Mouse (Mus musculus): ENCODE measurements around the gene Snx1. TPM values are rescaled to one million over a fixed set of nuclear protein-coding genes. Genes with fewer than 3 reads are reported as not detected.

Gene Snx1
- polyA plus RNA-seq, 1 experiment = 98.1 TPM

DNA sequence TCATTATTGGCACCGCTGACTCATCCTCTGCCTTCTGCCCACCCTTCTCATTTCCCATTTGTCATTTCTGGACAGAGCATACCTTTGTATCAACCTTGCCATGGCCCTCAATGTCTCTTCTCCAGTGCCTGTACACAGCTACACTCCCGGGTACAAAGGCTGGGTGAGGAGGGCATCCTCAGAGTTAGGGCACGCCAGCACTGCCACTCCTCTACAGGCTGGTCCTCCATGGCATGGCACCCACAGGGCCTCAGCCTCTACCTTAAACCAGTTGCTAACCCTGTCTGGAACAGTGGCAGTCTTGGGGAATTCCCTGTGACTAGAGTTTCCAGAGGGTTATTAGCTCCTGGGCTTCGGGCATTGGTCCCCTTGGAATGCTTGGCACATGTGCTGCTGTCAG lies 87.8 kb downstream of the Snx1 start:
- no peak overlapping the region for H3K27ac ChIP-seq (ENCODE audit: control insufficient read depth, insufficient read depth, low read depth, low read length)
- peaks cover 1% of the 10 kb centered on the region; the same call in 1 of the 2 replicates for H3K36me3 ChIP-seq (ENCODE audit: control insufficient read depth, insufficient read depth, low read length)
- H3K27me3 ChIP-seq (ENCODE audit: control insufficient read depth, insufficient read depth, low read length) = no peaks in the 10 kb centered on the region
- H3K4me1 ChIP-seq (ENCODE audit: control insufficient read depth, insufficient read depth, low read length) = no peaks in the 10 kb centered on the region
- no peak overlapping the region for H3K4me3 ChIP-seq (ENCODE audit: control insufficient read depth, low read depth, low read length)
- TF ChIP-seq POLR2A (IDR thresholded peaks at IDR 0.05; ENCODE audit: control insufficient read depth, low read depth, low read length) (no peak), CTCF (IDR thresholded peaks at IDR 0.05; ENCODE audit: control insufficient read depth, insufficient read depth, insufficient replicate concordance, low read depth, low read length) (no peak)

Other genes starting within 250 kb of the Snx1 start
- gene Pclaf, start 236.3 kb downstream of the Snx1 start, polyA plus RNA-seq (2012; rRNA removed) = 0.56 and 0.63 TPM in 2 replicates
- gene Trip4, start 217.8 kb downstream of the Snx1 start, polyA plus RNA-seq (2012; rRNA removed) = 80.9 and 83.4 TPM in 2 replicates
- 17.5 and 20.3 TPM in 2 replicates for gene Csnk1g1, start 217.7 kb downstream of the Snx1 start, polyA plus RNA-seq (2012; rRNA removed)
- 66.6 and 68.0 TPM in 2 replicates for gene Ppib, start 66.4 kb downstream of the Snx1 start, polyA plus RNA-seq (2012; rRNA removed)
- gene Snx22, start 56.9 kb downstream of the Snx1 start, polyA plus RNA-seq (2012; rRNA removed) = 0.10 and 0.22 TPM in 2 replicates
- gene Ciao2a, start within 50 bp of the Snx1 start, polyA plus RNA-seq (2012; rRNA removed) = 15.1 and 18.2 TPM in 2 replicates
- gene Dapk2, start 31.6 kb upstream of the Snx1 start, polyA plus RNA-seq (2012; rRNA removed) = 0.67 and 0.70 TPM in 2 replicates
- gene Herc1, start 223.9 kb upstream of the Snx1 start, polyA plus RNA-seq (2012; rRNA removed) = 15.5 and 19.5 TPM in 2 replicates

Data from testis, adult 2 months (tissue).